Mouse (Mus musculus) E14TG2a.4 (cell line): Measurements from ENCODE around the gene Pip4k2b.

Experiments used
- CTCF ChIP-seq: conservative IDR thresholded peaks from 2 replicates; pipeline ENCODE4 v1.5.1; 2014; ENCODE audit warnings: low read length
- NANOG ChIP-seq: IDR thresholded peaks from 2 replicates; pipeline ENCODE4 v1.6.1; 2014; ENCODE audit warnings: borderline replicate concordance, low read length, mixed read lengths

- TF ChIP-seq CTCF, result no peak
- TF ChIP-seq NANOG, result no peak
These were observed 66.2 kb downstream of the Pip4k2b start for GRCm38 (mm10) chr11:97678301-97678700.
